Mouse (Mus musculus) T-helper 1 cell (primary cell): ENCODE measurements around the gene Arl13b.

ENCODE experiments used
- in situ Hi-C: fragments of 300-600 bp; cut with MboI, MseI; formaldehyde crosslinking; loops from one replicate; pipeline ENCODE4 v1.15.1; 2025; ENCODE audit warnings: high pct_unique_total_duplicates

Arl13b gene

DNA sequence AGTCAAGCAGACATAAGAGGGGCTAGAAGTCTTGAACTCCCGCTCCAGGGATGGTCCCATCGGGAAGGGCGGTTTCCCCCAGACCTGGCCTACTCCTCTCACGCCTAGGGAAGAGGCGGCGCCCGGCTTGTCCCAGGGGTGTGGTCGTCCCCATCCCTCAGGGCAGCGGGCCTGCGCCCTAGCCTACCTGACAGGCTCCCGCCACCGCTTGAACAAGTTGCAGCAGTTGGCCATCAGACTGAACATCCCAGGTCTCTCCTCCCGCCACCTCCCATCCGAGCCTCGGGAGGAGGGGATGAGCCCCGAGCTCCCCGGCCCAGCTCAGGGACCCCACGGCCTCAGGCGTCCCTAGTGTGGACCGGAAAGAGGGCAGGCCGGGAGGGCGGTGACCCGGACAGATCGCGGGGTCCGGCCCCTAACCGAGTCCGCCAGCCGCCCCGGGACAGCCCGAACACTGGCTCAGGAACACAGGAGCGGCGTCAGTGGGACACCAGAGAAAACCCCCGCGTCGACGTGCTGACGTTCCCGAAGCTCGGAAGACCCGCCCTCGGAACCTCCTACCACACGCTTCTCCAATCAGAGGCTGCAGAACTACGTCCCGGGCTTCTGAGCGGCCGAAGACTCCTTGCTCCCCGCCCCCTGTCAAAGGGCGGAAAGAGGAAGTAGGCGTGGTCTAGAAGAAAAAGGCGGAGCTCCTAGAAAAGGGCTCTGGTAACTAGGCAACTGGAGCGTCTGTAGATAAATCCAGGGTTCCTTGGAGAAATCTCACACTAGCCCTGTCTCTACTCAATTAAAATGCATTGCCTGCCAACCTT, at the start of gene Arl13b:
TSS of gene Arl13b (minus strand) at position 543 of the 815 bp plus-strand sequence.
- in situ Hi-C loops: no loop called here

DNA sequence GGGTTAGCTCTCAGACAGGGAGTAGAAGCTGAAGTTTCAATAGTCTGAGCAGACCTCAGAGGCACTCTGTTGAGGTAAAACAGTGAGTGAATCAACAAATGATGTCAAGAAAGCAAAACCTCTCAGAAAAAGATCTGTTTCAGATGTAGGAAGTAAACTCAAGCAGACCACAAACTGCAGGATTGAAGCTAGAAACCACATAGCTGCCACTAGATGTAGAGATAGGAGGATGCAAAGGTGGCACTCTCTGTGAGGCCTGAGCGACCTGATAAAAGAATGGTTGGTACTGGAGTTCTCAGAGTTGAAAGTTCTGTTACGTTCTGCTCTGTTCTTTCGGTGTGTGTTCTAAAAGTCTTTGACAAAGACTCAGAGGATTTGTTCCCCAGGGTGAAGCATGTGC, 49.0 kb upstream of the Arl13b start:
- in situ Hi-C loops: loop anchor here (10.0 kb wide), 1 partner anchor 761 kb away; no protein-coding TSS in a partner anchor

DNA sequence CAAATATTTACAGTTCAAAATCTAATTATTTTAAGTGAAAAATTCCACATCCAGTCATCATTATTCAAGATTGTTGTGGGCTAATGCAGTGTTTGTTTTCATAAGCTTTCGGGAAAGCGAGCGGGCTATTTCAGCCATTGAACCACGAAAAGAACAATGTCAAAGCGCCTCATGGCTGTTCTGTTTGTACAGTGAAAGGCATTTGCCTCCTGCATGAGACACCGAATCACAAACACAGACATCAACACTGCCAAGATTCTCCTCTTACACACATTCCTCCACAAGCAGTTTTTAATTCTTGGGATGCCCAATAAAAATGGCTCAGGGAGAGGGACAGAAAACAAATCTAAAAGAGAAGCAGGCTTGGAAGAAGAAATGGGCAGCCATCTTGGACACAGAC, 27.2 kb upstream of the Arl13b start:
- in situ Hi-C loops: no loop called here

DNA sequence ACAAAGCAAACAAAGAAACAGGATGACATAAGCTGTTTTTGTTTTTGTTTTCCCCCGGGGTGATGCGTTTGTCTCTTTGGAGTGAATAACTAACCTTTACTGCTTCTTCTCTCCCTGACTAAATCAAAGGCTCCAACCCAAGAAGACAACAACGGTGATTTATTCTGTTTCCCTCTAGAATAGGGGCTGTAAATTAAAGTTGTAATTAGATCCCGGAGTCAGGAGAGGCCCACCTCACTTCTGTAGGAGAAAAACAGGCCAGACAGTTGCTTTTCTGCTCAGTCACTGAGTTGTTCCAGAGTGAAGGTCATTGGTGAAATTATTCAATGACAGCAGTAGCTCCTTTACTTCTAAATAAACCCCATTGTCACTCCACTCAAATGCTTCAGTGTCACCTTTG, 26.3 kb upstream of the Arl13b start:
- in situ Hi-C loops: no loop called here

DNA sequence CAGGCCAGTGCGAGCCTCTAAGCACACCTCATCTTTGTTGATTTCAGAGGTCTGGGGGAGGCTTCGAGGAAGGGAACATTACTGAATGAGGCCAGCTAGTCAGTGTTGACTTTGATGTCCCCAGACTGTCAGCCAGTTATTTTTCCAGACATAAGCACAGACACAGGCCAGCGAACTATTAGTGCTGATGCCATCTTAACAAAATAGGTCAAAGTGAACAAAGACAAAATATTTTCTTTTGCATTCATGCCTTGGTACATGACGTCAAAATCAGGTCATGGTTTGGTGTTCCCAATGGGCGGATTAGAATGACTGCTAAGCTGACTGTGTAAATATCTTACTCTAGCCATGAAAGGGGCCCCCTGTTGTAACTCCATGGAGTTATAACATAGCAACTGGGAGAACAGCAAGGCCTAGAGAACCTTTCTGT, 25.9 kb upstream of the Arl13b start:
- in situ Hi-C loops: no loop called here

DNA sequence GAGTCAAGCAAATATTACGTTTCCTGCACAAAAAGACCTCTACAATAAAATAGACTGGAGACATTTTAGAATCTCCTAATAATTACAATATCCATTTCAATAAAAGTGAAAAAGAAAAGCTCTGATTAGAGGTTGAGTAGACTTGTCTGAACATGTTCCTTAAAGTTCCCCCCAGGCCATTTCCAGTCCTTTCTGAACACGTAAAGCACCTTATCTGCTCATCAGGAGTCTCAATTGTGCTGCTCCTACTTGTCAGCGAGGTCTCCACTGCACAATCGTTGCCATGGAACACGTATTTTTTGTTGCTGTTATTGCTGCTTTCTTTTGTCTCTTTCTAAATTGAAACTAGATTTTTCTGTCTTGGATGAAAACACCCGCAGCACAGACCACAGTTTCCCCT, 14.6 kb upstream of the Arl13b start:
- in situ Hi-C loops: no loop called here

DNA sequence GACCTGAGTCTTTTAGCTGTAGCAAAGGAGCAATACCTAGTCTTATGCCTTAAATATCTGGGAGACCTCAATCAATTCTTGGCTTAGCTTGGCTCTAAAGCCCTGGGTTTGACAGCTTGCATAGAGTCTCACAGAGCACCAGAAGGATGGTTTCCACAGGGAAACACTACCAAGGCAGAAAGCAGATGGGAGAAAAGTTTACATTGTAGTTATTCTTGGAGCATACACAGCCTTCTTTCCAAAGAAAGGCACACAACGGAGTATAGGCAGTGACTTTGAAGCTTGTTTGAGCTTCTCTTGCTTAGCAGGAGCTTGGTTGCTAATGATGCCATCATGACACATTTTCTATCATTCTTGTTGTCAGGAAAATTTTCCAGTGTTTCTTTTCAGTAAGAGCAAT, 13.3 kb upstream of the Arl13b start:
- in situ Hi-C loops: no loop called here

DNA sequence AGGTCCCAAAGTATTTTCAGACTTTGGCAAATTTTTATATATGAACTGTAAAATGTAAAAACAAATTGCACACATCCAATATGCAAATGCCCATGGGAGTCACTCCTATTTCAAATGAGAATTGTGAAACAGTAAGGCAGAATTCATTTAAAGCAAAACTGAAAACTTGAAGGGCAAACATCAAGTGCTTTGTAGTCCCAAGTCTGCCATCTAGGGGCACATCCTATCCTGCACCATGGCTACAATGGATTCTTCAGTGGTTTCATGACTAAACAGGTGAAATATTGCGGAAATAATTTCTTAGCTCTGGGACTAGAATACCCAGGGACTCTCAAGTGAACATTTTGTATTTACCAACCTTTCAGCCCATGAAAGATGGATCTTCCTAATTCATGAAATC, 11.2 kb upstream of the Arl13b start:
- in situ Hi-C loops: no loop called here

DNA sequence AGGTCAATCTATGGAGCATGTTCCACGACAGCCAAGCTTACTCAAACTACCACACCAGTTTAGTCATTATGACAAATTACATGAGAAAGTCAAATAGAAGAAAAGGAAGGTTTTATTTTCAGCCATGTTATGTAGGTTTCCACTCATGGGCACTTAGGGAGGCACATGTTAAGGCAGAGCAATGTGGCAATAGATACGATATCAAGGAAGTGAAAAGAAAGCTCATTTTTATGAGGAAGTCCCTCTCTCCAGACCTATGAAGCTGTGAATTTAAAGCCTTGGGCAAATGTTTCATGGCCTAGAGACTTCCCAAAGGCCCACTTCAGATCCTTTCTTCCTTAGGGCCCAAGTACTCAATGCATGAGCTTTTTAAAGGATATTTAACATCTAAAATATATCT, 10.7 kb upstream of the Arl13b start:
- in situ Hi-C loops: no loop called here

DNA sequence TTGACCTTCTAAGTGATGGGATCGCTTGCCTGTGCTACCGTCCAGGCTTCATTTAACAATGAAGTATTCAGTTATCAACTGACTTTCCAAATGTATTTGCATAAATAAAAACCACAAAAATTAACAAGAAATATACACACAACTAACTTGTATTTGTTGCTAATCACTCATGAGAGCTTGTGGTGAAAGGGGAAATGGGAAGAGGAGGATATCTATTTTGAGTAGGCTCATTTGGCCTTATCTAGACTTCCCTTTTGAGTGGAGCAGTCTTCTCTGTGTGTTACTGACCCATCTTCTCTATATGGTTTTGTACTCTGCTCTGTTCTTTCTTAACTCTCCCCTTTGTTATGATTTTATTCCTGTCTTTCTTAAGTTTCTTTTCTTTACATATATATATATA, 9.4 kb upstream of the Arl13b start:
- in situ Hi-C loops: no loop called here

DNA sequence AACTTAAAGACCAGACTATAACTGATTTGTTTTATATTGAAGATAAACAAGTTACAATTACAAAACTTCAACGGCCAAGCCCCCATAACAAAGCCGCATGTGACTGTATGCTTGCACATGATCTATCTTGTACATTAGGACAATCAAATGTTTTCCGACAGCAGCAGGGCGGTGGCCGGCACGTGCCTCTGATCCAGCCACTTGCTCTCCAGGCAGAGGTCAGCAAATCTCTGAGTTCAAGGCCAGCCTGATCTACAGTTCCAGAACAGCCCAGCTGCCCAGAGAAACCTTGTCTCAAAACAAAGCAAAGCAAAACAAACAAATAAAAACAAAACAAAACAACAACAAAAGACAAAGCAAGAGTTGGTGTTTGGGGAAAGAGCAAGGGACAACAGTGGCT, 8.5 kb upstream of the Arl13b start:
- in situ Hi-C loops: no loop called here

DNA sequence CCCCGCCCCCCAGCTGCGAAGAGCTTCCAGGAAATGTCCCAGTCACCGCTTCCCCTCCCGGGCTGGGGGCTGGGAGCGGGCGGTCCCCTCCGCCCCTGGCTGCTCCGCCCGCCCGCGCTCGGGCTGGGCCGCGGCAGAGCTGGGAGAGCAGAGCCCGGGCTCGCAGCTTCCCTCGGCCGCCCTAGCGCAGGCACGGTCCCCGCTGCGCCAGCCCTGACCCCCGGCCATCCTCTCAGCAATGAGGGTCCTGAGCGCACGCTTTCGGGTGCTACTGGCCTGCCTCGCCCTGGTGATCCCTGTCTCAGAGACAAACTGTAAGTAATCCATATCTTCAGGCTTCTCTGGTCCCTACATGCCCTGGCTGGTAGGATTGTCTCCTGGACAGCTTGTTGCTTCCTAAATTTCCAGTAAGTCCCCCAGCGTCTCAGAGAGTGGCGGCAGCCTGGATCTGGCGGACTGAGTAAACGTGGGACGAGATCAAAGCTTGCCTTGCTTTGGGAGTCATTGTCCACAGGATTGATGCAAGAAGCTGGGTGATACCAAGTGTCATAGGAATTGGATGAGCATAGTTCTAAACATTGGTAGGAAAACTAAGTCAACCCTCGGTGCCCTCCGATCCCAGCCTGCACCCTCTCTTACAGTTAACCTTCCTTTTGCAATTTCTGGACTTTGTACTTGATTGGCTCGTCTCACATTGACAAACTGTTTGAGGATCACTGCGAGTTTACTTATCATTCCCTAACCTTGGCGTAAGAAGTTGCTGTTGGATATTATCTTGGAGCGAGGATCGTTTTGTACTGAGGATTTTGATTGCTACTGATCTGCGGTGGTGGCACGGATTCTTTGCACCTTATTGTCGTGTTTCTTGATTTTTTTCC, 7.6 kb upstream of the Arl13b start, which contains the start of gene Pros1:
TSS of gene Pros1 (plus strand) at position 117 of the 878 bp plus-strand sequence.
- in situ Hi-C loops: no loop called here

DNA sequence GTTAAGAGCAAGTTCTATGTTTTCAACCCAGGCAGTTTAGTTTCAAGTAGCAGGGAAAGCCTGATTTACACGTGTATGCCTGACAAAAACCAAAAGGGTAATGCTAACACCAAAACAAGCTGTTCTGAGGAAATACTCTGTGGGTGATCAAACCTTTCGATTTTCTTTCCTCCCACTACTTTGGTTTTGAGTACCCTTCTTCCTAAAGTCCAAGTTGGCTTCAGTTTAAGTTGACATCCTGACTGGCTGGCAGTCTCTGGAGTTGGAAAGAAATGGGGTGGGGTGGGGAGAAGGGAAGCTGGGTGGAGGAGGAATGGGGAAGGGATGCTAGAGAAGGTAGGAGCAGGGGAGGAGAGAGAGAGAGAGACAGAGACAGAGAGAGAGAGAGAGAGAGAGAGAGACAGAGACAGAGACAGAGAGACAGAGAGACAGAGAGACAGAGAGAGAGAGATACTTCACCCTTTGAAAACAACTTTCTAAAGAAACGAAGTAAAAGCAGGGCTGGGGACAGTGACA, 6.8 kb upstream of the Arl13b start:
- in situ Hi-C loops: no loop called here

DNA sequence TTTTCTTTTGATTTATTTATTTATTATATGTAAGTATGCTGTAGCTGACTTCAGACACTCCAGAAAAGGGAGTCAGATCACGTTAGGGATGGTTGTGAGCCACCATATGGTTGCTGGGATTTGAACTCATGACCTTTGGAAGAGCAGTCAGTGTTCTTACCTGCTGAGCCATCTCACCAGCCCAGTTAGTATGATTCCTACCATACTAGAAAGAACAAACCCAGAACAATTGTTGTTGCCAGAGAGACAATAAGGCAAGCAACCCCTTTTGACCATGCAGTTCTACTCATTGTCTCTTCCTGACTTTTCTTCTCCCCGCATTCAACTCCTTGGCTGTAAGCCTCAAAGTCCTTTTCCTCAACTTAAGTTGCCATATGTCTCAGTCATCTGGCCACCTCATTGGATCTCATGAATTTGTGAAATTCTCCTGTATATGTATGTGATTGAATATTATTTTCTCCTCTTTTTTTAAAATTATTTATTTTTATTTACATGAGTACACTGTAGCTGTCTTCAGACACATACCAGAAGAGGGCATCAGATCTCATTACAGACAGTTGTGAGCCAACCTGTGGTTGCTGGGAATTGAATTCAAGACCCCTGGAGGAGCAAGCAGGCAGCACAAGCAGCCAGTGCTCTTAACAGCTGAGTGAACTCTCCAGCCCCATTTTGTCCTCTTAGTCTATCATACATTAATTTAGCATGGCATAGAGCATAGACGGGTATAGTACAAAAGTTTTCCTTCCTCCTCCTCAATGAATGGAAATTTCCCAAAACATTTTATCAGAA, 5.8 kb upstream of the Arl13b start:
- in situ Hi-C loops: no loop called here

DNA sequence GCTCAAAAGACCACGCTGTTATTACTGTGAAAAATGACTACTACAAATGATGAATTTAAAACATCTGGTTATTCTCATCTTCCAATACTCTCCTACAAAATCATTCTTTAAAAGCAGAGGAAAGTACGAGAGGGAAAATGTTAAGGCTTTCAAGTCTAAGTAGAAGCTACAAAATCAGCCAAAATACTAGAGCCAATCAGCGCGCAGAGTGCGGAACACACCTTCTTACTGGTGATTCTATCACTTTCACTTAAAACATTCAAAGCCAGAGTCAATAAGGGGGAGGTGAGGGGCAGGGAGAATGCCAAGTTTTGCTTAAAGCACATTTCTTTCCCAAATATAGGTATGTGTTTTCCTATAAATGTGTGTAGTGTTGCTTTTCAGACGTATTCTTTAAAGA, 1.5 kb downstream of the Arl13b start:
- in situ Hi-C loops: no loop called here

DNA sequence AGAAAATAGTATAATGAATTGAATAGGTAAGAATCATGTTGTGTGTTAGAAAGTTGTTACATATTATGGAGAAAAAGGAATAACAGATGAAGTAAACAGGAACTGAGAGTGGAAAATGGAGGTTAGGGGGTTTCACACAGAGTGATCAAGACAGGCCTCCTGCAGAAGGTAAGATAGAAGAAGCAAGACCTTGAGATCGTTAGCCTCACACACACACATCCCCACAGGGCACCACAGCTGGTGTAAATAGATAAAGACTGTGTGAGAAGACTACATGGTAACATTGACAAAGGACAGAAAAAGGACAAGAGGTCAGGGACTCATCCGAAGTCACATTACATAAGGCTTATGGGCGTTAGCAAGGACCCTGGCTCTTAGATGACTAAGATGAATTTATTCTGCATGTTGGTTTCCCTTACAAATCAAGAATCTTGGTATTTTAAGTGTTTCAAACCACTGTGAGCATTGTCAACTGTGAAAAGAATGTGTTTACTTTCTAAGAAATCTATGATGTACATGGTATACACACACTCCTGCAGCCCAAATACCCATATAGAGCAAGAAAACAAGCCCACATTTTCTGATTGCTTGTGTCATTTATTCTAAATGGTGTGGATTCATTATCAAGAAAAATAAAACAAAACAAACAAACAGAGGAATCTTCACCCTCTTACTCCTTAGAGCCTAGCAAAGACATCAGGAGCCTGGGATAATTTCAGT, 12.7 kb downstream of the Arl13b start:
- in situ Hi-C loops: no loop called here

DNA sequence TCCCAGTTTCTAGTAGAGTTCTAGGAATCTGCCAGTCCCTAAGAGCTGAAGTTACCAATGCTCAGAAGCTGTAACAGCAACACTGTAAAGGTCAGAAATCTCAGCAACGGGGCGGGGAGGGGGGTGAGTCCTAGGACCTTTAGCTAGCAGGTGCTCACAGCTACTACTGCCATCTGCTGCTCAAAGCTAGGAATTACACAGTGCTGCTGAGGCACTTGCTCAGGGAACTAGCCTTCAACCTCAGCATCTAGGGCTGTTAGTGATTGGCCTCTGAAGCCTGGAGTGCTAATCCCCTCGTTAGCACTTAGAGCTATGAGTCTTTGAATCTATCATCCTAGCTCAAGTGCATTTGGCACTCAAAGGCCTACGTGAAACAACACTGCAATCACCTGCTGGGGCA, 14.4 kb downstream of the Arl13b start:
- in situ Hi-C loops: no loop called here

DNA sequence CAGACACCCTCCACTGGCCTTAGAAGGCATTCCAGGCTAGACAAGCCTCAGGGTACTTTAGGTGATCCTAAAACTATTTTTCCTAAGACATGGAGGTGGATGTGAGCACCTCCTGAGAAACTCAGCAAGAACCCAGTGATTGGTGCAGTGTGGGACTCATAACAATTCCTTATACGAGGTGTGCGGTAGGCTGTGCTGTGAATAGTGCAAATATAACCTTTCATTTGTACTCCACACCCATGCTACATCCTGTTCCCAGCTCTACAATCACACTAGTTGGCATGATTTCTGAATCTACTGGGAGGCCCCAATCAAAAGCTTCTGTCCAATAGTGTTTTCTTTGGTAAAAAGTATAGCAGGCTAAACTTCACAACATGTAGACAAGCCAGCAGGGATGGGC, 14.8 kb downstream of the Arl13b start:
- in situ Hi-C loops: no loop called here

DNA sequence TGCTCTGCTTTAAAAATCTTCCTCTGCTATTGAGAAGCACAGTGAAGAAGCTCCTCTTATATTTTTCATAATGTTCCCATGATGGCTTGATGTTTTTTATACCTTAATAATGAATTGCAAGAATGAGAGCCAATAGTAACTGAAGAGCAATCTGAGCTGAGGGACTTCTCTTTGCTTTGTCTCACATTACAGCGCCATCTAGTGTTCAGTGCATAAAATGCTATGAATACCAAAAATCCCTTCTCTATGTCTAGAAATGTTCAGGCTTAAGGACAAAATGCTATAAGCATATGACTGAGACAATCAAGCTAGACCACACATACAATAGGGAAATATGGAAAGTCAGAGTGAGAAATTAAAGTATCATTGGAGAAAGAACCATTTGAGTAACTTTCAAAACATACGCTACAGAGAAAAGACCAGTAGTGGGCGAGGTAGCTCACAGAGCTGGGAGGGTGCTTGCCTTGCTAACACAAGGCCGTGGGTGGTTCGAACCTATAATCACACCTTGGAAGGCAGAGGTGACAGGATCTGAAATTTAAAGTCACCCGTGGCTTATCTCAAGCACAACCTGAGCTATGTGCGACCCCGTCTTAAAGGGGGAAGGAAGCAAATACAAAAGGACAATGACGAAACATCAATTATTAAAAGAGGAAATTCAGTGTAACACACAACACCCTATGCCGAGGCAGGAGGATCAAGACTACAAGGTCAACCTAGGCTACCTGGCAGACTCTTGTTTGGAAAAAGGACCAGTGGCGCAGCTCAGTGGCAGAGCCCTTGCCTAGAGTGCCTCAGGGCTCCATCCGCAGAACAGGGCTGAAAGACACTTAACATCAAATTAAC, 20.5 kb downstream of the Arl13b start:
- in situ Hi-C loops: no loop called here

DNA sequence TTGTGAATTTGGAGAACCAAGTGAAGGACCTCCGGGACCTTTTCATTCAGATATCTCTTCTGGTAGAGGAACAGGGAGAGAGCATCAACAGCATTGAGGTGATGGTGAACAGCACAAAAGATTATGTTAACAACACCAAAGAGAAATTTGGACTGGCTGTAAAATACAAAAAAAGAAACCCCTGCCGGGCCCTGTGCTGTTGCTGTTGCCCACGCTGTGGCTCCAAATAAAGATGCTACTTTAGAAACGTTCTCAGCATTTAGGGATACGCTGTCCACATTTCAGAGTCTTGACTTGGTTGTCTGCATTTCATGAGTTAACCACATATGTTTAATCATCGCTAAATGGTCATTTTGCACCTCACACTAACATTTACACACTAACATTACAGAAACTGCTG, 24.4 kb downstream of the Arl13b start:
- in situ Hi-C loops: no loop called here
